In genomic region chr15:79391447-79392093, GRCm38 (mm10) we compare ENCODE assay signal across 9 mouse cellular contexts. TPM values are rescaled to one million over a fixed set of nuclear protein-coding genes. Genes with fewer than 3 reads are reported as not detected.
DNase-seq lines count a peak whose midpoint lies in the region; ATAC-seq and TF ChIP-seq lines count a peak whose summit lies in the region.
"Had no signal": no experiment of that assay in that cellular context is flagged by ENCODE, and none has a peak within 500 bp of the region (broad histone marks: within the 10 kb centered on the region; RNA-seq: fewer than 3 reads in every experiment).

No protein-coding gene starts in this region.

- H3K4me2 ChIP-seq in hindbrain, embryonic 13.5 days = no peak overlapping the region
- no peak overlapping the region for H3K4me2 ChIP-seq in limb, embryonic 12.5 days
- no peak overlapping the region for H3K4me2 ChIP-seq in neural tube, embryonic 15.5 days
- H3K4me2 ChIP-seq: neural tube, embryonic 12.5 days had no signal

- H3K36me3 ChIP-seq in hindbrain, embryonic 13.5 days = no peaks in the 10 kb centered on the region
- peaks cover 21% of the 10 kb centered on the region; the same call in 1 of the 2 replicates for H3K36me3 ChIP-seq in limb, embryonic 12.5 days
- no peaks in the 10 kb centered on the region for H3K36me3 ChIP-seq in neural tube, embryonic 15.5 days
- H3K36me3 ChIP-seq: neural tube, embryonic 12.5 days had no signal

- no peak overlapping the region for H3K4me3 ChIP-seq in embryonic fibroblast, embryonic 13.5 days (ENCODE audit: insufficient read depth, low read length)
- H3K4me3 ChIP-seq in hindbrain, embryonic 13.5 days = no peak overlapping the region
- H3K4me3 ChIP-seq in limb, embryonic 12.5 days (replicated peaks) = no peak overlapping the region
- no peak overlapping the region for H3K4me3 ChIP-seq in neural tube, embryonic 15.5 days (replicated peaks)
- H3K4me3 ChIP-seq: neural tube, embryonic 12.5 days had no signal

- ATAC-seq in hindbrain, embryonic 13.5 days (ENCODE audit: low FRiP score) = no peak
- ATAC-seq in limb, embryonic 12.5 days (ENCODE audit: insufficient number of reproducible peaks, insufficient read depth, low FRiP score, low TSS enrichment, low read depth) = no peak
- peak; percentile 48; the same call in 1 of the 2 replicates for ATAC-seq in neural tube, embryonic 15.5 days (ENCODE audit: low FRiP score)

- H3K9me3 ChIP-seq in hindbrain, embryonic 13.5 days = no peaks in the 10 kb centered on the region
- H3K9me3 ChIP-seq in limb, embryonic 12.5 days = no peaks in the 10 kb centered on the region
- no peaks in the 10 kb centered on the region for H3K9me3 ChIP-seq in neural tube, embryonic 15.5 days (replicated peaks)
- H3K9me3 ChIP-seq: neural tube, embryonic 12.5 days had no signal

- no peak for TF ChIP-seq POLR2A in embryonic fibroblast, embryonic 13.5 days (IDR thresholded peaks at IDR 0.05; ENCODE audit: low read depth, low read length)

- H3K27ac ChIP-seq in embryonic fibroblast, embryonic 13.5 days (ENCODE audit: insufficient read depth, low read length) = peak overlapping the region; percentile 23
- H3K27ac ChIP-seq in hindbrain, embryonic 13.5 days = peak overlapping the region; percentile 49
- H3K27ac ChIP-seq in limb, embryonic 12.5 days = 0 out of 2 replicates have a peak overlapping the region, but pooled peaks have one; percentile 14
- H3K27ac ChIP-seq in neural tube, embryonic 15.5 days (replicated peaks) = peak overlapping the region; percentile 48
- H3K27ac ChIP-seq: neural tube, embryonic 12.5 days had no signal

- TF ChIP-seq CTCF in embryonic fibroblast, embryonic 13.5 days (IDR thresholded peaks at IDR 0.05; ENCODE audit: borderline replicate concordance, insufficient read depth, low read length) = no peak

- WGBS in hindbrain, embryonic 13.5 days = 45% methylated on average over 7 of the region's 7 CpGs
- WGBS in limb, embryonic 12.5 days = 47% methylated on average over 7 of the region's 7 CpGs
- WGBS in neural tube, embryonic 15.5 days = 49% methylated on average over 7 of the region's 7 CpGs

- H3K27me3 ChIP-seq in hindbrain, embryonic 13.5 days = no peaks in the 10 kb centered on the region
- no peaks in the 10 kb centered on the region for H3K27me3 ChIP-seq in limb, embryonic 12.5 days
- no peaks in the 10 kb centered on the region for H3K27me3 ChIP-seq in neural tube, embryonic 15.5 days (replicated peaks)
- H3K27me3 ChIP-seq: neural tube, embryonic 12.5 days had no signal

- peak; percentile 53 for DNase-seq in layer of hippocampus, adult 9-11 months
- no peak for DNase-seq in layer of hippocampus, adult 9-10 months (ENCODE audit: low spot score)
- DNase-seq in spleen, postnatal 14 days (ENCODE audit: low spot score in 2 of 2) = no peak
- no peak for DNase-seq in thymus, postnatal 36 days

- 0 out of 2 replicates have a peak overlapping the region, but pooled peaks have one; percentile 2 for H3K9ac ChIP-seq in hindbrain, embryonic 13.5 days
- no peak overlapping the region for H3K9ac ChIP-seq in limb, embryonic 12.5 days (replicated peaks)
- H3K9ac ChIP-seq in neural tube, embryonic 15.5 days (replicated peaks) = no peak overlapping the region
- H3K9ac ChIP-seq: neural tube, embryonic 12.5 days had no signal

- H3K4me1 ChIP-seq in embryonic fibroblast, embryonic 13.5 days (ENCODE audit: control insufficient read depth, insufficient read depth, low read length) = peaks cover 17% of the 10 kb centered on the region
- peaks cover 79% of the 10 kb centered on the region for H3K4me1 ChIP-seq in hindbrain, embryonic 13.5 days (replicated peaks)
- H3K4me1 ChIP-seq in limb, embryonic 12.5 days (replicated peaks) = peaks cover 64% of the 10 kb centered on the region
- H3K4me1 ChIP-seq in neural tube, embryonic 15.5 days = peaks cover 58% of the 10 kb centered on the region

RNA-seq across cellular contexts. Expression of gene Tmem184b, which starts 11.8 kb away (rescaled TPM):
- polyA plus RNA-seq in embryonic fibroblast, embryonic 13.5 days (2011; ENCODE audit: insufficient read length, low read depth, missing spikeins) = 82.2 and 98.9 TPM in 2 replicates
- polyA plus RNA-seq in hindbrain, embryonic 13.5 days (2015; fragmentation: Nextera tagmentation; extraction: Ambion mirVana) = 37.7 and 39.2 TPM in 2 replicates
- polyA plus RNA-seq in limb, embryonic 12.5 days (2016; fragmentation: Nextera tagmentation; extraction: Ambion mirVana) = 54.7 and 63.8 TPM in 2 replicates
- 43.1 and 46.3 TPM in 2 replicates for polyA plus RNA-seq in neural tube, embryonic 15.5 days (2015; fragmentation: Nextera tagmentation; extraction: Ambion mirVana)

RNA-seq across cellular contexts. Expression of gene Maff, which starts 45.1 kb away (rescaled TPM):
- 11.7 and 13.8 TPM in 2 replicates for polyA plus RNA-seq in embryonic fibroblast, embryonic 13.5 days (2011; ENCODE audit: insufficient read length, low read depth, missing spikeins)
- polyA plus RNA-seq in hindbrain, embryonic 13.5 days (2015; fragmentation: Nextera tagmentation; extraction: Ambion mirVana) = 0.83 and 0.84 TPM in 2 replicates
- 1.5 and 2.0 TPM in 2 replicates for polyA plus RNA-seq in limb, embryonic 12.5 days (2016; fragmentation: Nextera tagmentation; extraction: Ambion mirVana)
- polyA plus RNA-seq in neural tube, embryonic 15.5 days (2015; fragmentation: Nextera tagmentation; extraction: Ambion mirVana) = 0.81 and 1.7 TPM in 2 replicates
